Mouse (Mus musculus) forebrain, embryonic 16.5 days (tissue): ENCODE results near the gene Mthfsd. TPM values are rescaled to one million over a fixed set of nuclear protein-coding genes. Genes with fewer than 3 reads are reported as not detected.
A peak's percentile ranks its signal among the peaks of the same experiment; 100 is the strongest.

ENCODE experiments used
- ATAC-seq: fragments of 200-750 bp; cut with Nextera tagmentation; 2 replicates; pipeline ENCODE4 v1.8.0; 2017; ENCODE audit warnings: mild to moderate bottlenecking, moderate library complexity
- H3K27ac ChIP-seq: fragments of 300-500 bp; sonication (generic); 2 replicates; pipeline ENCODE4 v1.5.1; 2014; ENCODE audit warnings: low read length, control low read depth
- H3K27me3 ChIP-seq: fragments of 300-500 bp; sonication (generic); replicated peaks from 2 replicates; pipeline ENCODE4 v1.6.1; 2014; ENCODE audit warnings: low read length; ENCODE audit not compliant: control insufficient read depth, insufficient read depth
- H3K36me3 ChIP-seq: fragments of 300-500 bp; sonication (generic); 2 replicates; pipeline ENCODE4 v1.6.1; 2014; ENCODE audit not compliant: control insufficient read depth, insufficient read depth
- H3K4me1 ChIP-seq: fragments of 300-500 bp; sonication (generic); replicated peaks from 2 replicates; pipeline ENCODE4 v1.6.1; 2014; ENCODE audit warnings: low read length; ENCODE audit not compliant: control insufficient read depth, insufficient read depth
- H3K4me2 ChIP-seq: fragments of 300-500 bp; sonication (generic); 2 replicates; pipeline ENCODE4 v1.6.1; 2014; ENCODE audit warnings: mild to moderate bottlenecking, low read length, control low read depth
- H3K4me3 ChIP-seq: fragments of 300-500 bp; sonication (generic); replicated peaks from 2 replicates; pipeline ENCODE4 v1.5.1; 2014; ENCODE audit warnings: mild to moderate bottlenecking, low read length, control low read depth
- H3K9ac ChIP-seq: fragments of 300-500 bp; sonication (generic); replicated peaks from 2 replicates; pipeline ENCODE4 v1.6.1; 2014; ENCODE audit warnings: low read depth, low read length, control low read depth
- H3K9me3 ChIP-seq: fragments of 300-500 bp; sonication (generic); 2 replicates; pipeline ENCODE4 v1.6.1; 2016; ENCODE audit warnings: low read length; ENCODE audit not compliant: control insufficient read depth
- WGBS: fragments of 180-500 bp; shearing (Covaris S2); extraction: QIAGEN DNeasy Blood & Tissue Kit; methylation state at CpG from one replicate; pipeline ENCODE4 v1.1.7; 2014; 5-methylcytosine and 5-hydroxymethylcytosine counted together
- polyA plus RNA-seq: library from polyadenylated mRNA; unstranded; fragments of >200 nt; fragmentation: Nextera tagmentation; extraction: Ambion mirVana; gene quantifications from 2 replicates; pipeline ENCODE4 v1.2.1, GENCODE M21; 2015

The Mthfsd gene
- polyA plus RNA-seq, 1 experiment from 2014 or later = 60.0 TPM

GRCm38 (mm10) chr8:121125311-121125876 is 17.2 kb upstream of the Mthfsd start:
- Histone ChIP-seq H3K9ac (no peak overlapping the region), H3K27me3 (peaks cover 88% of the 10 kb centered on the region), H3K4me1 (peaks cover 21% of the 10 kb centered on the region), H3K4me3 (peak overlapping the region; percentile 15; the same call in 1 of the 2 replicates), H3K36me3 (no peaks in the 10 kb centered on the region), H3K27ac (no peak overlapping the region), H3K4me2 (peak overlapping the region; percentile 32), H3K9me3 (0 out of 2 replicates have a peak, but pooled peaks cover 2% of the 10 kb centered on the region)
- WGBS = under 1% methylated on average over 36 of the region's 36 CpGs
- peak; percentile 62 for ATAC-seq

- H3K4me2 ChIP-seq = no peak overlapping the region
- WGBS = 2% methylated on average over 17 of the region's 17 CpGs
- H3K27ac ChIP-seq = no peak overlapping the region
- H3K4me3 ChIP-seq = no peak overlapping the region
- H3K27me3 ChIP-seq = peaks cover 88% of the 10 kb centered on the region
- 0 out of 2 replicates have a peak, but pooled peaks cover 2% of the 10 kb centered on the region for H3K9me3 ChIP-seq
- H3K36me3 ChIP-seq = no peaks in the 10 kb centered on the region
- ATAC-seq = no peak
- no peak overlapping the region for H3K9ac ChIP-seq
- H3K4me1 ChIP-seq = peaks cover 21% of the 10 kb centered on the region
Observed at GRCm38 (mm10) chr8:121124547-121125239, 16.5 kb upstream of the Mthfsd start.

GRCm38 (mm10) chr8:121123113-121123512 is 14.9 kb upstream of the Mthfsd start:
- Histone ChIP-seq H3K9me3 (0 out of 2 replicates have a peak, but pooled peaks cover 2% of the 10 kb centered on the region), H3K36me3 (no peaks in the 10 kb centered on the region), H3K27ac (no peak overlapping the region), H3K4me1 (peaks cover 9% of the 10 kb centered on the region), H3K4me3 (no peak overlapping the region), H3K9ac (no peak overlapping the region), H3K4me2 (no peak overlapping the region), H3K27me3 (peaks cover 86% of the 10 kb centered on the region)
- 24% methylated on average over 2 of the region's 2 CpGs for WGBS
- no peak for ATAC-seq

GRCm38 (mm10) chr8:121122368-121122767 is 14.2 kb upstream of the Mthfsd start:
- no peak for ATAC-seq
- Histone ChIP-seq H3K9ac (no peak overlapping the region), H3K4me2 (no peak overlapping the region), H3K4me3 (no peak overlapping the region), H3K36me3 (no peaks in the 10 kb centered on the region), H3K9me3 (0 out of 2 replicates have a peak, but pooled peaks cover 2% of the 10 kb centered on the region), H3K27ac (no peak overlapping the region), H3K4me1 (peaks cover 9% of the 10 kb centered on the region), H3K27me3 (peaks cover 89% of the 10 kb centered on the region)
- 4% methylated on average over 7 of the region's 7 CpGs for WGBS

GRCm38 (mm10) chr8:121121704-121122103 is 13.5 kb upstream of the Mthfsd start:
- no peak overlapping the region for H3K4me2 ChIP-seq
- no peak overlapping the region for H3K9ac ChIP-seq
- peaks cover 90% of the 10 kb centered on the region for H3K27me3 ChIP-seq
- H3K4me3 ChIP-seq = no peak overlapping the region
- H3K4me1 ChIP-seq = peaks cover 15% of the 10 kb centered on the region
- H3K27ac ChIP-seq = no peak overlapping the region
- H3K36me3 ChIP-seq = no peaks in the 10 kb centered on the region
- WGBS = 6% methylated on average over 8 of the region's 8 CpGs
- peaks cover 5% of the 10 kb centered on the region; the same call in 1 of the 2 replicates for H3K9me3 ChIP-seq
- ATAC-seq = no peak

GRCm38 (mm10) chr8:121120456-121121419 is 12.5 kb upstream of the Mthfsd start:
- Histone ChIP-seq H3K4me1 (peaks cover 19% of the 10 kb centered on the region), H3K36me3 (no peaks in the 10 kb centered on the region), H3K9ac (no peak overlapping the region), H3K9me3 (peaks cover 5% of the 10 kb centered on the region; the same call in 1 of the 2 replicates), H3K27me3 (peaks cover 94% of the 10 kb centered on the region), H3K27ac (no peak overlapping the region), H3K4me2 (no peak overlapping the region), H3K4me3 (no peak overlapping the region)
- ATAC-seq = no peak
- WGBS = 4% methylated on average over 17 of the region's 17 CpGs

GRCm38 (mm10) chr8:121119635-121120455 is 11.7 kb upstream of the Mthfsd start:
- no peak for ATAC-seq
- H3K4me3 ChIP-seq = no peak overlapping the region
- H3K27ac ChIP-seq = no peak overlapping the region
- WGBS = 5% methylated on average over 12 of the region's 12 CpGs
- peaks cover 92% of the 10 kb centered on the region for H3K27me3 ChIP-seq
- H3K36me3 ChIP-seq = no peaks in the 10 kb centered on the region
- no peak overlapping the region for H3K4me2 ChIP-seq
- H3K4me1 ChIP-seq = peaks cover 13% of the 10 kb centered on the region
- peaks cover 5% of the 10 kb centered on the region; the same call in 1 of the 2 replicates for H3K9me3 ChIP-seq
- no peak overlapping the region for H3K9ac ChIP-seq

- no peak overlapping the region for H3K9ac ChIP-seq
- H3K27me3 ChIP-seq = peaks cover 91% of the 10 kb centered on the region
- H3K9me3 ChIP-seq = peaks cover 3% of the 10 kb centered on the region; the same call in 1 of the 2 replicates
- no peak for ATAC-seq
- no peaks in the 10 kb centered on the region for H3K36me3 ChIP-seq
- H3K4me3 ChIP-seq = no peak overlapping the region
- 2% methylated on average over 18 of the region's 18 CpGs for whole genome bisulfite sequencing
- H3K4me1 ChIP-seq = peaks cover 13% of the 10 kb centered on the region
- no peak overlapping the region for H3K27ac ChIP-seq
- H3K4me2 ChIP-seq = no peak overlapping the region
Observed at GRCm38 (mm10) chr8:121118634-121119420, 10.6 kb upstream of the Mthfsd start.
